Mouse (Mus musculus) cerebellum, adult 18-20 months (tissue): ENCODE measurements around the gene Mtch1.
"Not testable (repeated sequence)": the region's sequence is repeated elsewhere in the genome, so short reads cannot be mapped to it uniquely, and the experiment has no call there.

Source experiments
- DNase-seq, 2 experiments: peaks; one replicate each; pipeline ENCODE4 v3.0.0; 2021

Mtch1 gene

GRCm38 (mm10) chr17:29330671-29331410 lies 16.9 kb downstream of the Mtch1 start:
- peak; percentile 71 to 83 for DNase-seq

GRCm38 (mm10) chr17:29330221-29330620 lies 17.5 kb downstream of the Mtch1 start:
- DNase-seq, result no peak

GRCm38 (mm10) chr17:29327691-29328090 lies 20.0 kb downstream of the Mtch1 start:
- DNase-seq, result no peak

GRCm38 (mm10) chr17:29326531-29327529 lies 20.9 kb downstream of the Mtch1 start:
- DNase-seq, result no peak

- no peak for DNase-seq
Observed at GRCm38 (mm10) chr17:29325831-29326230, 21.9 kb downstream of the Mtch1 start.

GRCm38 (mm10) chr17:29323625-29324024 lies 24.1 kb downstream of the Mtch1 start:
- DNase-seq, result no peak

GRCm38 (mm10) chr17:29322603-29322962 lies 25.2 kb downstream of the Mtch1 start:
- no peak for DNase-seq

GRCm38 (mm10) chr17:29321765-29322602 lies 25.8 kb downstream of the Mtch1 start:
- no peak for DNase-seq

- DNase-seq, result no peak
Observed at GRCm38 (mm10) chr17:29319881-29320639, 27.7 kb downstream of the Mtch1 start.

GRCm38 (mm10) chr17:29319476-29319875 lies 28.3 kb downstream of the Mtch1 start:
- DNase-seq, result no peak

GRCm38 (mm10) chr17:29318731-29319250 lies 28.9 kb downstream of the Mtch1 start:
- DNase-seq, result no peak

GRCm38 (mm10) chr17:29317380-29317779 lies 30.4 kb downstream of the Mtch1 start, which contains the start of gene Pi16:
Gene Pi16 (plus strand): TSS chr17:29317680.
- DNase-seq, result not testable (repeated sequence)

GRCm38 (mm10) chr17:29316891-29317290 lies 30.8 kb downstream of the Mtch1 start:
- DNase-seq, result no peak

GRCm38 (mm10) chr17:29315672-29316465 lies 31.9 kb downstream of the Mtch1 start:
- DNase-seq, result no peak

- no peak for DNase-seq
Observed at GRCm38 (mm10) chr17:29313300-29313699, 34.4 kb downstream of the Mtch1 start.

GRCm38 (mm10) chr17:29312082-29312481 lies 35.7 kb downstream of the Mtch1 start:
- no peak for DNase-seq

- DNase-seq, result no peak
Observed at GRCm38 (mm10) chr17:29311602-29312001, 36.1 kb downstream of the Mtch1 start.

GRCm38 (mm10) chr17:29310056-29310623 lies 37.6 kb downstream of the Mtch1 start:
- DNase-seq, result no peak

GRCm38 (mm10) chr17:29305871-29306270 lies 41.9 kb downstream of the Mtch1 start:
- no peak for DNase-seq

- peak; percentile 53 to 62 for DNase-seq
Observed at GRCm38 (mm10) chr17:29305058-29305806, 42.5 kb downstream of the Mtch1 start.
